Mouse (Mus musculus) bone marrow, adult 2 months (tissue): ENCODE measurements around the gene Actn1. TPM values are rescaled to one million over a fixed set of nuclear protein-coding genes. Genes with fewer than 3 reads are reported as not detected.
A peak's percentile ranks its signal among the peaks of the same experiment; 100 is the strongest.

Experiments
- H3K27ac ChIP-seq: fragments of 200-500 bp; 2 replicates; pipeline ENCODE4 v1.5.1; 2012; ENCODE audit warnings: low read depth, mild to moderate bottlenecking, control low read depth, inconsistent platforms, low read length; ENCODE audit not compliant: control insufficient read depth, poor library complexity, insufficient read depth
- H3K4me1 ChIP-seq: fragments of 200-500 bp; 2 replicates; pipeline ENCODE4 v1.6.1; 2011; ENCODE audit warnings: low read length; ENCODE audit not compliant: control insufficient read depth, insufficient read depth
- H3K4me3 ChIP-seq: fragments of 200-500 bp; replicated peaks from 2 replicates; pipeline ENCODE3; 2011; ENCODE audit warnings: mild to moderate bottlenecking, low read depth, low read length, control low read depth; ENCODE audit not compliant: control insufficient read depth
- CTCF ChIP-seq: fragments of 200-500 bp; IDR thresholded peaks from 2 replicates; pipeline ENCODE4 v1.5.1; 2011; ENCODE audit warnings: low read length, control low read depth; ENCODE audit not compliant: control insufficient read depth, insufficient read depth
- POLR2A ChIP-seq: fragments of 200-500 bp; IDR thresholded peaks from 2 replicates; pipeline ENCODE4 v1.6.1; 2011; ENCODE audit warnings: low read depth, mild to moderate bottlenecking, control low read depth, low read length, borderline replicate concordance; ENCODE audit not compliant: control insufficient read depth
- WGBS: fragments of 180-500 bp; shearing (Covaris S2); methylation state at CpG from one replicate; pipeline ENCODE4 v1.1.7; 2018; 5-methylcytosine and 5-hydroxymethylcytosine counted together
- polyA plus RNA-seq: library from polyadenylated mRNA; stranded (reverse); fragments of >200 nt; gene quantifications from 2 replicates; pipeline ENCODE4 v1.2.4, GENCODE M21; 2011; ENCODE audit warnings: low replicate concordance; ENCODE audit not compliant: missing spikeins, insufficient read depth, insufficient read length

Actn1 gene
- polyA plus RNA-seq, 1 experiment = 70.6 TPM

DNA sequence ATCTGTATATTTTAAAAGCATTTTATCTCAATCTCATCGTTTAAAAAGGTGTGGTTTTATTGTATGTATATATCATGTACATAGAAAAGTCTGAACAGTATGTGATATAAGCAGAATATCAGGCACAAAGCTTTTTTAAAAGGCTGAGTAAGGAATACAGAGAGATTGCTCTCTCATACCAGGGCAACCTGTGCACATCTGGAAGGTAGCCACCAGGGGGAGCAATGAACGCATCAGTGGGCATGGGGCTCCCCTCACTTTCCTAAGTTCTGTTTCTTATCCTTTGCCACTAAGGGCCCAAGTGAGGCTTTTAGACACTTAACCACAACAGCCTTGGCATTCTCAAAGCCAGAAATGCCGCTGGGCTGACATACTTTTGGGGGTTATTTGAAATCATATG, 61.7 kb downstream of the Actn1 start:
- no peaks in the 10 kb centered on the region for H3K4me1 ChIP-seq
- peak; percentile 87 for TF ChIP-seq CTCF
- TF ChIP-seq POLR2A = no peak
- no peak overlapping the region for H3K4me3 ChIP-seq
- H3K27ac ChIP-seq = no peak overlapping the region
- WGBS = 15% methylated on average over 3 of the region's 3 CpGs

GRCm38 (mm10) chr12:80197343-80197742, 62.8 kb downstream of the Actn1 start:
- TF ChIP-seq POLR2A (no peak), CTCF (peak; percentile 90)
- no peaks in the 10 kb centered on the region for H3K4me1 ChIP-seq

DNA sequence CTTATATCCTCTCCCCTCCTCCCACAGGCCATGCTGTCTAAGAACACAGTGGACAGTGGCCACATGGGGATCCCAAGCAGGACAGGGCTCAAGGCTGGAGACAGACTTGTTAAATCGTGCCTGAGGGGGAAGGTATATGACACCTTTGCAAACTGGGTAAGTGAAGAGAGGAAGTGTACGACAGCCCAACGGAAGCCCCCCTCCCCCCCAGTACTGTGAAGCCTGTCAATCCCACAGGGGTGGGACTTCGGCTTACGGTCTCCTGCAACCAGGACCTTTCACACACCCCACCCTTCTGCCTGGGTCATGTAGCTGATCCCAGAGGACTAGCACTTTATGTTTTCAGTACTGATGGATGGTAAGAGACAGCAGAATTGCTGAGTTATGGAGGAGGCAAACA, 68.4 kb downstream of the Actn1 start:
- WGBS = 40% methylated on average over 5 of the region's 5 CpGs
- TF ChIP-seq POLR2A (no peak), CTCF (no peak)
- no peak overlapping the region for H3K27ac ChIP-seq
- H3K4me3 ChIP-seq = no peak overlapping the region
- H3K4me1 ChIP-seq = no peaks in the 10 kb centered on the region

More at GRCm38 (mm10) chr12:80197343-80197742, 62.8 kb downstream of the Actn1 start:
- WGBS = 64% methylated on average over 10 of the region's 10 CpGs
- Histone ChIP-seq H3K4me3 (no peak overlapping the region), H3K27ac (no peak overlapping the region)

DNA sequence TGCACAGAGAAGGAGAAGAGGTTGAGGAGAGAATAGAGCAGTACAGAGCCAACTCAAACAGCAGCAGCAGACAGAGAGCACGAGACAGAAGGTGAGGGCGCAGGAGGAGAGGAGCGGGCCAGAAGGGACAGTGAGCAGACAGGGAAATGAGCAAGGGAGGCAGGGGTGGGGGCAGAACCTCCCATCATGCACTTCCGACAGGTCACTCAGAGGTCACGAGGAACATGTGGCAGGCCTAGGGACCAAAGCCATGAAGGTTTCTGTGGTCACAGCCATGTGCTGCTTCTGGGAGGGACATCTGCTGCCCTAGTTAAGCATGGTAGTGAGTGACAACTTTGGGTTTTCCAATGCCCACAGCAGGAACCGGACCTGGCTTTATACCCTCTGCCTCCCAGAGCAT, 68.8 kb downstream of the Actn1 start:
- no peak for TF ChIP-seq POLR2A
- TF ChIP-seq CTCF = no peak
- WGBS = 83% methylated on average over 6 of the region's 6 CpGs

DNA sequence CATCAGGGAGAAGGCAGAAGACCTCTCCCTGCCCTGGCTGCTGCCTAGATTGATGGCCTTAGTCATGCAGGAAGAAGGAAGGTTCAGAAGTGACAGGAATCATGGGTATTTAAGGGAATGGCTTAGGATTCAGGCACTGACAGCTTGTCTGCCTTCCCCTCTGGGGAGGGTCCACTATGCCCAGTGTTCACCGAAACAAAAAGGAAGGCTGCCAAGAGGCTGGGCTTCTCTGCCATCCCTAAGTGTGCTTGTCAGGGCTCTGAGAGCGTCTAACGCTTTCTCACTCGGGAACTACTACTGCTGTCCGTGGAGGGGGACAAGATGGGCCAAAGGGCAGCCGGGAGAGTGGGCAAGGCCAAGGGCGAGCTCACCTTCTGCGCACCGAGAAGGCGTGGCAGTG, 69.3 kb downstream of the Actn1 start:
- Histone ChIP-seq H3K4me3 (no peak overlapping the region), H3K4me1 (no peaks in the 10 kb centered on the region), H3K27ac (no peak overlapping the region)
- TF ChIP-seq POLR2A (no peak), CTCF (no peak)
- 83% methylated on average over 10 of the region's 10 CpGs for WGBS

More for the DNA sequence above, 68.8 kb downstream of the Actn1 start:
- no peak overlapping the region for H3K27ac ChIP-seq
- H3K4me1 ChIP-seq = no peaks in the 10 kb centered on the region
- H3K4me3 ChIP-seq = no peak overlapping the region

DNA sequence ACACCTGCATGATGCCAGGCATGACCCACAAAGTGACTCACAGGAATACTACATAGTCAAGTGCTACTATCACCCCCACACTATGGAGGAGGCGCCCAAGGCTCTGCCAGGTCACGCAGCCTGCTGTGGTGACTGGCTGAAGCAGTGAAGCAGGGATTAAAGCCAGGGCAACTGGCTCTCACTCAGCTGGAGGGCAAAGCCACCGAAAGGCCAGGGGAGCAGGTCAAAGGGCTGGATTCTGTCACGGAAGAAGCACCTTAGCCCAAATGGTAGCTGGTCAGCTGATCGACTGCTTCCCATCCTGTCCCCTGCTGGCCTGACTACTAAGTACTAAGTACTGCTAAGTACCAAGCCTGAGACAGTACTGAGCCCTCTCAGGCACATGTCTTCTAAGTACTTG, 76.1 kb downstream of the Actn1 start:
- H3K27ac ChIP-seq = no peak overlapping the region
- TF ChIP-seq POLR2A (no peak), CTCF (no peak)
- WGBS = 84% methylated on average over 5 of the region's 5 CpGs
- no peaks in the 10 kb centered on the region for H3K4me1 ChIP-seq
- no peak overlapping the region for H3K4me3 ChIP-seq

GRCm38 (mm10) chr12:80181831-80182230, 78.3 kb downstream of the Actn1 start:
- TF ChIP-seq POLR2A (no peak), CTCF (no peak)
- no peaks in the 10 kb centered on the region for H3K4me1 ChIP-seq
- no peak overlapping the region for H3K27ac ChIP-seq
- 87% methylated on average over 2 of the region's 2 CpGs for WGBS
- H3K4me3 ChIP-seq = no peak overlapping the region

DNA sequence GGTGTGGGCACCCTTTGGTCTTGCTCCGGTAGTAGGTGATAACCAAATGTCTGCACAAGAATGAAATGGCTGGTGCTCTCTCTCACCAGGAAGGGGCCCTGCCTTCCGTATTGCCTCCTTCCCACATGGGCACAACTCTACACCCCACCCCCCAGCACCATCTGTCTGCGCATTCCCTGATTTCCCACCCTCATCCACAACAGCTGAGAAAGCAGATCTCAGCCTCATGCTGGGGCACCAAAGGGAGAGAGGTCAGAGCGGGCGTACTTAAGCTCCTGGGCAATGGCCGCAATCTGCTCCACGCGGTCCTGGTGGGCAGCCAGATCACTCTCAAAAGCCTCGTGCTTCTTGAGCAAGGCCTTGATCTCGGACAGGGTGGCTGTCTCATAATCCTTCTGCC, 82.1 kb downstream of the Actn1 start:
- TF ChIP-seq CTCF (no peak), POLR2A (no peak)
- Histone ChIP-seq H3K4me3 (no peak overlapping the region), H3K4me1 (no peaks in the 10 kb centered on the region)

GRCm38 (mm10) chr12:80168736-80169135, 91.4 kb downstream of the Actn1 start:
- no peaks in the 10 kb centered on the region for H3K4me1 ChIP-seq
- 67% methylated on average over 12 of the region's 12 CpGs for WGBS
- no peak overlapping the region for H3K4me3 ChIP-seq
- TF ChIP-seq CTCF = no peak
- no peak for TF ChIP-seq POLR2A
- H3K27ac ChIP-seq = no peak overlapping the region

More for the DNA sequence above, 82.1 kb downstream of the Actn1 start:
- 94% methylated on average over 10 of the region's 10 CpGs for WGBS
- no peak overlapping the region for H3K27ac ChIP-seq
